Mouse (Mus musculus): ENCODE data around the gene Iqub.

DNA sequence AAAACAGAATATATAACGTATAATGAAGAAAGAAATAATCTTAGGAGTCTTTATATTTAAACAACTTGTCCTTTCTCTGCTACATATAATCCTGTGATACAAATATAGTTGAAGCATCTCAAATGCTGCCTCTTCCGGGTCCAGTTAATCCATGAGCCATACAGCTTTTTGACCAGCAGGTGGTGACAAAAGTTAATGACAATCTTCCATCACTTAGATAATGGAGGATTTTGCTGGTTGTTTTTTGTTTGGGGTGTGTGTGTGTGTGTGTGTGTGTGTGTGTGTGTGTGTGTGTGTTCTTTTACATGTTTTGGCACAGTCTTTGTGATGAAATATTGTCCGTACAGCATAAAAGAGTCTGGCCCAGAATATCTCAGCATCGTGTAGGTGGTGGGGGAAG is 15.3 kb upstream of the Iqub start:
- TF ChIP-seq MYOD1 (IDR thresholded peaks at IDR 0.05; ENCODE audit: control insufficient read depth, insufficient read length, low read depth) = no peak
- no peak for TF ChIP-seq CTCF (IDR thresholded peaks at IDR 0.05; ENCODE audit: control insufficient read depth, insufficient read depth, insufficient read length)
- no peak for TF ChIP-seq MAX (IDR thresholded peaks at IDR 0.05)
- no peak for TF ChIP-seq FOSL1 (IDR thresholded peaks at IDR 0.05; ENCODE audit: insufficient read depth, low read length, poor library complexity, severe bottlenecking)
- TF ChIP-seq USF1 (IDR thresholded peaks at IDR 0.05; ENCODE audit: low read depth) = no peak
- no peak for TF ChIP-seq CEBPB (IDR thresholded peaks at IDR 0.05; ENCODE audit: low read depth)

All from C2C12 (cell line).